Mouse (Mus musculus): Measurements from ENCODE around the gene Ccdc113.
"Not testable (repeated sequence)": the region's sequence is repeated elsewhere in the genome, so short reads cannot be mapped to it uniquely, and the experiment has no call there.

Ccdc113 gene

DNA sequence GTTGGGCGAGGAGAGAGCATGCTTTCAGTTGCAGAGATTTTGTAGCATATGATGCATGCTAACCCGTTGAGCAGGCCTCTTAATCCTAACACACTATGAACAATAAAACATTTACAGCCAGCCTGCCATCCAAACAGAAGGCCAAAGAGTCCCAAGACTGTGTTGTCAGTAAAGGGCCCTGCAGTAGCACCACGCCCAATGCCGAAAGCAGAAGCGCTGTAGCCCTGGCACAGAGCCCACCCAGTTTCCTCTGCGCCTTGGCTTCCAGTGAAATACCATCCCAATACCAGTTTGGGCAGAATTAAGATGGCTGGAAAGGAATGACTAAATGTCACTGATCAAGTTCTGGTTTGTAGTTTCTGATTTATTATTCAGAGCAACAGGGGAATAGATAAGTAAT, 8.3 kb downstream of the Ccdc113 start:
- DNase-seq = peak in 1 of 2 experiments; percentile 33

- DNase-seq = no peak
Measured at GRCm38 (mm10) chr8:95543065-95543464, 9.2 kb downstream of the Ccdc113 start.

DNA sequence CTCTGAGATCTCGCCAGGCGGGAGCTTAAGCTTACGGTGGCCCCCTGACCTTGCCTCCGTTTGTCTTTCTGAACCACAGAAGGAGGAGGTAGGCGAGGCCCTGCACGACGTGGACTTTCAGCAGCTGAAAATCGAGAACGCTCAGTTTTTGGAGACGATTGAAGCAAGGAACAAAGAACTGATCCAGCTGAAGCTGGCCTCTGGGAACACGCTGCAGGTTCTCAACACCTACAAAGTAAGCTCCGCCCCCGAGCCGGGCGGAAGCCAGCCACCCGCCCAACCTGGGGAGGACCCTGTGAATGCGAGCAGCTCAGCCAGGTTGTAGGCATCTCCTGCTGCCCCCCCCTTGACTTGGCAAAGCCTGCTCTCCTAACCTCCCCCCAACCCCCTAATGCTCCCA, 11.9 kb downstream of the Ccdc113 start:
- no peak for DNase-seq

DNA sequence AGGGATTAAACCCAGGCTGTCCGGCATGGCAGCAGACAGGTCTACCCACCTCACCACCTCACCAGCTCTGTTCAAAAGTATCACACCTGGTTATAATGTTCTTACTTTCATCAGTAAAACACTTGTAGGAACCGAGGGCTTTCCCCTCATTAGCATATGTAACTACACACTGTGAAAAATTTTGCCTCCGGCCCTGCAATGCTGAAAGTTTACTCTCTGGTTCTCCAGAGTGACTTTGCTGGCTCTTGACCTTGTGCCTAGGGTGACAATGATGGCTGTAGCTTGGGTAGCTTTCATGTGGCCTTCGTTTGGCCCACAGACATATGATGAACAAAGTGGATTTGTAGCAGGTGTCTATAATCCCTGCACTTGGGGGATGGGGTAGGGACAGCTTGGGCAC, 13.1 kb downstream of the Ccdc113 start:
- DNase-seq = no peak

GRCm38 (mm10) chr8:95547931-95548330, 14.0 kb downstream of the Ccdc113 start:
- no peak for DNase-seq

DNA sequence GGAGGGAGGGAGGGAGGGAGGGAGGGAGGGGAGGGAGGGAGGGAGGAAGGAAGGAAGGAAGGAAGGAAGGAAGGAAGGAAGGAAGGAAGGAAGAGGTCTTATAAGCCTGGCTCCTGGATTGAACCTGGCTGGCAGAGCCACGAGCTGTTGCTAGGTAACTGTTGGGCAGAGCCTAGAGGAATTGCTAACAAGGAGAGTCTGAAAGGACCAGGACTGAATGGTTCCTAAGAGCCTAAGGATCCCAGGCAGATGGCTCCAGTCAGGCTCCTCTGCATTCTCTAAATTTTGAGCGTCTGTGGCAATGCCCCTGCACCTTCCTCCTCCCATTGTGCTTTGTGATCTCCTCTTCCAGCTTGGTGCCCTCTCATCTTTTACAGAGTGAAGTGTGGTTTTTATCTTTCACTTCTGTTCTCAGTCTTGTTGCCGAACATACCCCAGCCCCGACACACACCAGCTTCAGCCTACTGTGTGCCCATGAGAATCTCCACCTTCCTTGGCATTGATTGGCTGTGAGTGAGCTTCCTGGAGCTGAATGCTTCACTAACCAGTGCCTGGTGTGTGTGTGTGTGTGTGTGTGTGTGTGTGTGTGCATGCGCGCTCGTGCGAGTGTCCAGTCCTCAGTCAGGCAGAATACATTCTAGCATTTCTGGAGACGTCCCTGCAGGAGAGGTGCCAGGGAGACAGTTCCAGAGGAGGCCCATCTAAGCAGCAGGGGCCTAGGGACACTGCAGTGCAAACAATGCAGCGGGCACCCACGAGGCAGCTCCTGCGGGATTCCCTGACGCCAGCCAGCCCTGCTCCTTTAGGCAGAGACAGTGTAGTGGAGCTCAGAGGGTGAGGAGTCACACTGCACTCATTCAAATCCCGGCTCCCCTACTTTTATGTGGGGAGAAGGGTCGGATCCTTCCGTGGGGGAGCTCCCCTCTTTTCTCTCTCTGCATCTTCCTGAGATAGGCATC, 16.3 kb downstream of the Ccdc113 start:
- peak; percentile 43 to 63 for DNase-seq

- no peak for DNase-seq
Measured at GRCm38 (mm10) chr8:95551577-95551976, 17.7 kb downstream of the Ccdc113 start.

GRCm38 (mm10) chr8:95555963-95556362, 22.1 kb downstream of the Ccdc113 start:
- no peak for DNase-seq

GRCm38 (mm10) chr8:95566217-95566616, 32.3 kb downstream of the Ccdc113 start:
- no peak for DNase-seq

DNA sequence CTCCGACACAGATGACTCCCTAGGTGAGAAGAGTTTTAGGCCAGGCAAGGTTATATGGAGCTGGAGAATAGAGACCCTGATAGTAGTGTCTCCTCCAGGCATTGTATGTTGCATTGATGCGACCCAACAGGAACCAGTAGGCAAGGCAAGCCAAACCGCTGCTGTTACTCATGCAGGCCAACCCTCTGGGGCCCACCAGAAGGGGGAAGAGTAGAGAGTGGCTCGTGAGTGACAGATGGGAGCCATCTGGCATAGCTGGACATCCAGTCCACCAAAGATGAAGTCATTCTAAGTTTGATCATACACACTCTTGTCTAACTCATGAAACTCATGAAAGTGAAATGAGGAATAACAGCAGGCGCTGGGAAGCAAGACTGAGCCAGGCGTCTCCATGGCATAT, 32.9 kb downstream of the Ccdc113 start:
- no peak for DNase-seq

DNA sequence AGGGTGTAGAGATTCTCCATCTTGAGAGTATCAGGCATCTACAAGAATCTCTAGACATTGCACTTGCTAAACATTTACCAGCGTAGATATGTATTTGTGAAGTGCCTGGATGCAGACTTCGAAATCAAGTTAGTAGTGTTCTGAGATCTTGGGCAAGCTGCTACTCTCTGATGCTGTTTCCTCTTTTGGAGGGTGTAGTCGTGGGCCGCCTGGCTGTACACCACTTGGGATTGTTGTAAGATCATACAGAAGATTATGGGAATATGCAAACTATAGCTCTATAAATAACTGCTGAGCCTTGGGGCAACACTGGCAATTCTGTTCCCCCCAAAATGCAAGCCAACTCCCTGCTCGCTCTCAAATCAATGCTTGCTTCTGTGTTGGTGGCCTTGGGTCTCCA, 39.3 kb downstream of the Ccdc113 start:
- no peak for DNase-seq

- DNase-seq = no peak
Measured at GRCm38 (mm10) chr8:95576240-95576639, 42.4 kb downstream of the Ccdc113 start, which contains the start of gene Prss54. Gene Prss54, minus strand, starts transcription at chr8:95576340.

GRCm38 (mm10) chr8:95587339-95587738, 53.5 kb downstream of the Ccdc113 start:
- no peak for DNase-seq

GRCm38 (mm10) chr8:95589282-95589681, 55.4 kb downstream of the Ccdc113 start:
- DNase-seq = no peak

DNA sequence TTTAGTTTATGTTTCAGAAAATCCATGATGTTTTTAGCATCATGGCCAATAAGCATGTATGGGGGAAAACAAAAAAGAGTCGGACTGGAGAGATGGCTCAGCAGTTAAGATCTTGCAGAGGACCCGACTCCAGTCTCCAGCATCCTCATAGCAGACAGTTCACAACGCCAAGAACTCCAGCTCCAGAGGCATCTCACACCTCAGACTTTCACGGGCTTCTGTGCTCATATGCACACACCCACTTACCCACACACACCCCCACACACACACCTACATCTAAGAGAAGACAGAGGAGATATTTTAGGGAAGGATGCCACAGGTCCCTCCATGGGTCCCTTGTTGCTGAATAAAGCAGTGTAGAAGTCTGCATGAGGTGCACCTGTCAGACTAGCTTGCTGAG, 56.7 kb downstream of the Ccdc113 start:
- no peak for DNase-seq

DNA sequence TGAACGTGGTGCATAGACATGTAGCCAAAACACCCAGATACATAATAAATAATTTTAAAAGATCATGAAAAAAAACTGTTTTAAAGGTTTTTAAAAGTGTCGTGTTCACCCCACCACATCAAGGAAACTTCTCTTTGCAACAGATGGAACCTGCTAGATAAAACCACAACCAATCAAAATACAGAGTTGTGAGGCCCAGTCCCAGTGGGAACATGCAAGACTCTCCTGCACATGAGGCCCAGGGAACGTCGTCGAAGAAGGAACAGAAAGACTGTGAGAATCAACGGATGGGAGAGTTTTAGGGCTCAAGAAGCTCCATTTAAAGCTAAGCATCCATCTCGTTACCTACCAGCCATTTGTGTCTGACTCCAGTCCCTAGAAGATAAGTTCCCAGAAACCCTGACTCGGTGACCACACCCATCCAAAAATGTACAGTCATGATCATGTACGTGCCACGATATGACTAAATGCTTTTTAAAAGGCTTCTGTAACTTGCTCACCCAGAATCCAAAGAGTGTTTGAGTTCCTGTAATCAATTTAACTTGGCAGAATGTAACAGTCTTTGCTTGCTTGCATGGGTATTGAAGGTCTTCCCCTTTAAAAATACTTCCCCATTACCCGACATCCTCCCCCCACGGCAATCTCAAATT, 58.4 kb downstream of the Ccdc113 start:
- DNase-seq = no peak

- DNase-seq = no peak
Measured at GRCm38 (mm10) chr8:95593439-95594393, 59.8 kb downstream of the Ccdc113 start.

DNA sequence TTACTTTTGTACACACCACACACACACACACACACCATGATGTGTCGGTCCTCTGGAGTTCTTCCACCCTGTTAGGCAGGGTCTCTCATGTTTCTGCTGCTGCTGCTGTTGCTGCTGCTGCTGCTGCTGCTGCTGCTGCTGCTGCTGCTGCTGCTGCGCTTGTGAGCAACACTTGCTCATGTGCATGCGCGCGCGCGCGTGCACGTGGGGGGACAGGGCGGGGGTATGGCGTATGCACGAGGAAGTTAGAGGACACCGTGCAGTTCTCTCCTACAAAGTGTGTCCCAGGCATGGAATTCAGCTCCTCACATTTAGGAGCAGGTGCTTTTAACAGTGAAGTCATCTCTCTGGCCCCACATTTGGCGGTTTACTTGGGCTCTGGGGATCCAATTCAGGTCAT, 61.2 kb downstream of the Ccdc113 start:
- DNase-seq = no peak

DNA sequence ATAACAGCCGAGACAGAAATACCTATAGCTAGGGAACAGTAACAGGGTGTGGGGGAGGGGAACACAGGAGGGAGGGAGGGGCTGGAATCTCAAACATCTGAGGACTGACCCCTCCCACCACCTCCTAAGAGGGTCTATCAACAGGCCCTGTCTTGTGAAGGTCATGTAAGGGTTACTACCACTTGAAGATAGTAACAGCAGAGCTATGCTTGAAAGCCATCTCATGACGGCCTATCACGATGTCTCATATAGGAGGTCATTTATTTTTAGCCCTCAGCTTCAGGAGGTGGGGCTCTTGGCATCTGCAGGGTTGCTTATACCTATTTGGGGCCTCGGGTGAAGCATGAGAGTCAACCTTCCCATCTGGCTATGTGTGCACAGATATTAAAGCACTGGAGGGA, 63.0 kb downstream of the Ccdc113 start:
- DNase-seq = no peak

DNA sequence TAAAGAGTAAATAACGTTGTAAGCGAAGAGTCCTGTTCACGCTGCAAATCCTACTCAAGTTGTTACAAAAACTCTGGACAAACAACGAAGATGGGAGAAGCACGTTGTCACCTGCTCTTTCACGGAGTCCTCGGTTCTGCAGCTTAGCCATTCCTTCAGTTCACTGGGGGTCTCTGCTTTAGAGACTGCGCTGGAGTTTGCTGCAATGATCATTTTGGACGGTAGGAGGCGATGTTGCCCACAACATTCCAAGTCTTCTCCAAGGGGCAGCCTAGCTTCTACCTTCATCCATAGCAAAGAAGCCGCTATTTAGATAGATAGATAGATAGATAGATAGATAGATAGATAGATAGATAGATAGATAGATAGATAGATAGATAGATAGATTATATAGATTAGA, 66.0 kb downstream of the Ccdc113 start:
- peak; percentile 90 for DNase-seq

DNA sequence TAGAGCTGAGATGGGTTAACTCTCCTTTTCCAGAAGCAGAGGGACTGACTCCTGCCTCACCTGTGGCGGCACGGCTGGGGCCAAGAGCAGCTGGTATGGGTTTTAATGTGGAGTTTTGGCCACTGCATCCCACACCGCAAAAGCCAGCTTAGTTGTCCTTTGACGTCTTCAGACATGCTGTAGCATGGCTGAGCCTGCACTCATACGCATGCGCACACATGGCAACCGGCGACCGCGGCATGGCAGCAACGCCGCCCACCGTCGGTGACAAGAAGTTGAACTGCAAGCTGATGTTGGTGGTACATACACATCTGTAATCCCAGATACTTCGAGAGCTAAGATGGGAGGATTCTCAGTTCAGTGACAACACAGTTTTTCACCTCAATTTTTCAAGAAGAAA, 67.4 kb downstream of the Ccdc113 start:
- no peak for DNase-seq

DNA sequence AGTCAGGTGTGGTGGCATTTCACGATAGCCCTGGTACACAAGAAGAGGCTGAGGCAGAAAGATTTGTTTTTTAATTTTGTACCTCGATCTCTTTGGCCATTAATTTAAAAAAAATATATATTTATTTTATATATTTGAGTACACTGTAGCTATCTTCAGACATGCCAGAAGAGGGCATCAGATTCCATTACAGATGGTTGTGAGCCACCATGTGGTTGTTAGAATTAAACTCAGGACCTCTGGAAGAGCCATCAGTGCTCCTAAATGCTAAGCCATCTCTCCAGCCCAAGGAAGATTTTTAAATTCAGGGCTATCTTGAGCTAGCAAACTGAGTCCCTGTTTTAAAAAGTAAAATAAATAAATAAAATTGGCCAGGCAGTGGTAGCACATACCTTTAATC, 68.3 kb downstream of the Ccdc113 start:
- no peak for DNase-seq

- not testable (repeated sequence) for DNase-seq
Measured at GRCm38 (mm10) chr8:95606509-95606908, 72.6 kb downstream of the Ccdc113 start.

All from cerebellum, postnatal 14 days (tissue).